Mouse (Mus musculus): Measurements from ENCODE around the gene Gm12666.
"Not testable (repeated sequence)": the region's sequence is repeated elsewhere in the genome, so short reads cannot be mapped to it uniquely, and the experiment has no call there.

Gm12666 gene

GRCm38 (mm10) chr4:92191649-92192048, at the start of gene Gm12666:
Gm12666 (minus strand) TSS chr4:92191749.
- DNase-seq: not testable (repeated sequence)

DNA sequence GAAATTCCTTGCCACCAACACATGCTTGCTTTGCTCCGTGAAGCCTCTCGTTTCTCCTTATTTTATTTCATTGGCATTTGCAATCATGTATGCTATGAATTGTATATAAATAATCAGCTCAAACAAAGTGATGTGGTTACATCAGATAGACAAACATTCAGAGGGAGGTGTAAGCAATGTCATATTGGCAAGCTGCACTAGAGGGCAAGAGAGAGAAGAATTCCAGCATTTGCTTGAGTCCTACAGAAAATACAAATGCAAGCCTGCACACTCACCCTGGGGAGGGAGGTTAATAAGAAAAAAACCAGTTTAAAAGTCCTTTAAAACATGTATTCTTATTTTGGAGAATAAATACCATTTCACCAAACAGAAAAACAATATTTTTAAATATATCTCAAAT, 34.8 kb upstream of the Gm12666 start:
- DNase-seq: no peak

DNA sequence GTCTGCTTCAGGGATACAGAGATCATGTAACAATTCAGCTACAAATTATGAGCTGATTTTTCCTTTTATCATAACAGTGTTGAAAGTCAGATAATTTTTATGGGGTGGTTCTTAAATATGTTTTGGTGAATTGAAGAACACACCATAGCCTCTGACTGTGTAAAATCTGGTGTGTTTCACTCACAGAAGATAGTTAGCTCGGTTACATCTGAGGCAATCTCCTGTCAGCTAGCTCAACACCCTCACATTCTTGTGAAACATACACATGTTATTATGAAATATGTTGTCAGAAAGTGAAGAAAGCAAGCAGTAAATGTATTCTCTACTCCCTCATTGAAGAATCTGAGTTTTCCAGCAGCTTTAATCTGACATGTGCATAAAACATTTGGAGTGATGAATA, 24.7 kb upstream of the Gm12666 start:
- DNase-seq: no peak

DNA sequence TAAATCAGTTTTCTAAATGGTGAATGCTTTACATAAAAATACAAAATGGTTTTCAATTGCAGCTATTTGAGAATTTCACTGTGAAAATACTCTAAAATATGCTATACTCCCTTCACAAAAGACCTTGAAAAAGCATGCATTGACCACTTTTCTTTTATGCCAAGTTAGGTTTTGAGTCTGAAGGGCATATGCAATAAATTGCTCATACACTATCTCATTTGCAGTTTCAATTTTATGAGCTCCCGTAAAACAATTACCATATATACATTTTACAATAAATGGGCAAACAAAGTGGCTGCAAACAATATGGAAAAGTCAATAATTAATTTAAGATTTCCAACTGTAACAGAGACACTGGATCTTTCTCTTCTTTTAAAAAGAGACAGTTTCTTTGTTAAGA, 38.9 kb downstream of the Gm12666 start:
- DNase-seq: no peak

GRCm38 (mm10) chr4:92147134-92147533, 44.4 kb downstream of the Gm12666 start, which contains the start of gene Izumo3:
Izumo3 (minus strand) TSS chr4:92147234.
- no peak for DNase-seq
